Mouse (Mus musculus) CH12.LX (cell line): Measurements from ENCODE around the gene Maats1. TPM values are rescaled to one million over a fixed set of nuclear protein-coding genes. Genes with fewer than 3 reads are reported as not detected.

Experiments
- DNase-seq: peaks from one replicate; pipeline ENCODE4 v3.0.0-alpha.2; 2013; ENCODE audit errors: extremely low read depth
- H3K27ac ChIP-seq: 2 replicates; pipeline ENCODE4 v1.5.1; 2012; ENCODE audit warnings: low read depth, mild to moderate bottlenecking, control low read depth, moderate library complexity; ENCODE audit not compliant: insufficient read depth
- H3K27me3 ChIP-seq: replicated peaks from 2 replicates; pipeline ENCODE3; 2012; ENCODE audit warnings: inconsistent platforms
- H3K36me3 ChIP-seq, 2 experiments: replicated peaks in 1 of 2; 2 replicates each; pipeline versions ENCODE3 to v1.6.1; 2012; ENCODE audit warnings: inconsistent platforms in 1 of 2, low read length in 1 of 2, mild to moderate bottlenecking in 1 of 2, mixed read lengths in 1 of 2, moderate library complexity in 1 of 2; ENCODE audit not compliant: control insufficient read depth in 1 of 2, insufficient read depth in 1 of 2
- H3K4me1 ChIP-seq, 2 experiments: 2 replicates each; pipeline ENCODE4 v1.6.1; 2012; ENCODE audit warnings: inconsistent platforms in 1 of 2, moderate library complexity in 1 of 2; ENCODE audit not compliant: insufficient read depth in 2 of 2, control insufficient read depth in 1 of 2
- H3K4me2 ChIP-seq: 2 replicates; pipeline ENCODE4 v1.6.1; 2012; ENCODE audit warnings: low read depth, mild to moderate bottlenecking, control low read depth; ENCODE audit not compliant: poor library complexity, insufficient read depth, severe bottlenecking
- H3K4me3 ChIP-seq, 3 experiments: fragments of 150-350 bp in 1 of 3; sonication (generic) in 1 of 3; replicated peaks in 1 of 3; 2 replicates each; pipeline versions ENCODE3 to v1.5.1; 2011 to 2012; ENCODE audit warnings: low read depth in 2 of 3, low read length in 2 of 3, mild to moderate bottlenecking in 2 of 3, moderate library complexity in 2 of 3, control low read depth in 1 of 3, improper control_type of control experiment in 1 of 3, inconsistent platforms in 1 of 3, mixed read lengths in 1 of 3; ENCODE audit not compliant: poor library complexity in 1 of 3
- H3K79me2 ChIP-seq: replicated peaks from 2 replicates; pipeline ENCODE4 v1.6.1; 2012; ENCODE audit warnings: mild to moderate bottlenecking, moderate library complexity; ENCODE audit not compliant: control insufficient read depth, poor library complexity, insufficient read depth, severe bottlenecking; ENCODE audit errors: extremely low read depth
- H3K9ac ChIP-seq: 2 replicates; pipeline ENCODE4 v1.6.1; 2012; ENCODE audit warnings: low read depth, mild to moderate bottlenecking, control low read depth, moderate library complexity; ENCODE audit not compliant: insufficient read depth
- H3K9me3 ChIP-seq: replicated peaks from 2 replicates; pipeline ENCODE3; 2012; ENCODE audit warnings: low read length, inconsistent platforms, mixed read lengths
- BHLHE40 ChIP-seq: IDR thresholded peaks from 2 replicates; pipeline ENCODE4 v1.6.1; 2011; ENCODE audit warnings: mild to moderate bottlenecking, low read depth, low read length, improper control_type of control experiment
- CHD2 ChIP-seq: IDR thresholded peaks from 2 replicates; pipeline ENCODE4 v1.6.1; 2011; ENCODE audit warnings: low read length, improper control_type of control experiment
- CTCF ChIP-seq, 2 experiments: IDR thresholded peaks in 1 of 2; conservative IDR thresholded peaks in 1 of 2; 2 replicates each; pipeline ENCODE4 v1.5.1; 2011 to 2012; ENCODE audit warnings: low read depth in 2 of 2, low read length in 2 of 2, improper control_type of control experiment in 1 of 2, inconsistent platforms in 1 of 2, mild to moderate bottlenecking in 1 of 2, moderate library complexity in 1 of 2
- E2F4 ChIP-seq: IDR thresholded peaks from 2 replicates; pipeline ENCODE4 v1.6.1; 2011; ENCODE audit warnings: low read depth, low read length, improper control_type of control experiment; ENCODE audit not compliant: insufficient replicate concordance
- EP300 ChIP-seq: IDR thresholded peaks from 2 replicates; pipeline ENCODE4 v1.6.1; 2011; ENCODE audit warnings: low read length, improper control_type of control experiment
- ETS1 ChIP-seq: conservative IDR thresholded peaks from 2 replicates; pipeline ENCODE4 v1.6.1; 2012; ENCODE audit warnings: low read depth, mild to moderate bottlenecking, inconsistent platforms, low read length, improper control_type of control experiment, moderate library complexity
- GABPA ChIP-seq: IDR thresholded peaks from 2 replicates; pipeline ENCODE4 v1.6.1; 2012; ENCODE audit warnings: low read depth, low read length, improper control_type of control experiment, inconsistent platforms; ENCODE audit not compliant: insufficient replicate concordance
- IRF4 ChIP-seq: IDR thresholded peaks from 2 replicates; pipeline ENCODE4 v1.6.1; 2014; ENCODE audit warnings: low read depth, mild to moderate bottlenecking, inconsistent platforms, low read length, improper control_type of control experiment
- JUN ChIP-seq: IDR thresholded peaks from 2 replicates; pipeline ENCODE4 v1.6.1; 2011; ENCODE audit warnings: low read depth, mild to moderate bottlenecking, low read length, improper control_type of control experiment, moderate library complexity; ENCODE audit not compliant: insufficient read depth
- MAFK ChIP-seq: IDR thresholded peaks from 2 replicates; pipeline ENCODE4 v1.6.1; 2011; ENCODE audit warnings: low read length, improper control_type of control experiment; ENCODE audit not compliant: insufficient replicate concordance
- MAZ ChIP-seq: IDR thresholded peaks from 2 replicates; pipeline ENCODE4 v1.6.1; 2012; ENCODE audit warnings: low read depth, mild to moderate bottlenecking, inconsistent platforms, low read length, improper control_type of control experiment, moderate library complexity
- MEF2A ChIP-seq: IDR thresholded peaks from 2 replicates; pipeline ENCODE4 v1.6.1; 2014; ENCODE audit warnings: low read depth, mild to moderate bottlenecking, inconsistent platforms, low read length, improper control_type of control experiment, borderline replicate concordance
- MXI1 ChIP-seq: IDR thresholded peaks from 2 replicates; pipeline ENCODE4 v1.6.1; 2011; ENCODE audit warnings: mild to moderate bottlenecking, low read depth, low read length, improper control_type of control experiment
- MYC ChIP-seq: IDR thresholded peaks from 2 replicates; pipeline ENCODE4 v1.6.1; 2011; ENCODE audit warnings: low read depth, mild to moderate bottlenecking, improper control_type of control experiment, low read length
- NELFE ChIP-seq: IDR thresholded peaks from 2 replicates; pipeline ENCODE4 v1.6.1; 2011; ENCODE audit warnings: low read depth, low read length, improper control_type of control experiment
- NRF1 ChIP-seq: IDR thresholded peaks from 2 replicates; pipeline ENCODE4 v1.6.1; 2014; ENCODE audit warnings: low read depth, mild to moderate bottlenecking, inconsistent platforms, low read length, improper control_type of control experiment, moderate library complexity
- POLR2A ChIP-seq: IDR thresholded peaks from 2 replicates; pipeline ENCODE4 v1.6.1; 2011; ENCODE audit warnings: low read depth, mild to moderate bottlenecking, improper control_type of control experiment, low read length
- POLR2AphosphoS2 ChIP-seq: IDR thresholded peaks from 2 replicates; pipeline ENCODE4 v1.6.1; 2011; ENCODE audit warnings: low read depth, low read length, improper control_type of control experiment
- RAD21 ChIP-seq: IDR thresholded peaks from 2 replicates; pipeline ENCODE4 v1.6.1; 2011; ENCODE audit warnings: low read depth, mild to moderate bottlenecking, low read length, improper control_type of control experiment, moderate library complexity
- RCOR1 ChIP-seq: conservative IDR thresholded peaks from 2 replicates; pipeline ENCODE4 v1.6.1; 2012; ENCODE audit warnings: low read depth, mild to moderate bottlenecking, inconsistent platforms, low read length, improper control_type of control experiment
- SIN3A ChIP-seq: IDR thresholded peaks from 2 replicates; pipeline ENCODE4 v1.6.1; 2012; ENCODE audit warnings: low read length, improper control_type of control experiment, inconsistent platforms
- TCF12 ChIP-seq: IDR thresholded peaks from 2 replicates; pipeline ENCODE4 v1.6.1; 2014; ENCODE audit warnings: low read depth, mild to moderate bottlenecking, inconsistent platforms, low read length, improper control_type of control experiment
- USF1 ChIP-seq: IDR thresholded peaks from 2 replicates; pipeline ENCODE4 v1.6.1; 2014; ENCODE audit warnings: low read depth, mild to moderate bottlenecking, inconsistent platforms, low read length, improper control_type of control experiment
- USF2 ChIP-seq: conservative IDR thresholded peaks from 2 replicates; pipeline ENCODE4 v1.6.1; 2011; ENCODE audit warnings: low read depth, low read length, improper control_type of control experiment
- ZC3H11A ChIP-seq: IDR thresholded peaks from 2 replicates; pipeline ENCODE4 v1.6.1; 2012; ENCODE audit warnings: low read depth, mild to moderate bottlenecking, inconsistent platforms, low read length, improper control_type of control experiment
- ZMIZ1 ChIP-seq: IDR thresholded peaks from 2 replicates; pipeline ENCODE4 v1.6.1; 2012; ENCODE audit warnings: low read depth, mild to moderate bottlenecking, inconsistent platforms, low read length, improper control_type of control experiment
- dilution Hi-C: fragments of 300-500 bp; cut with MboI; formaldehyde crosslinking; loops from 2 replicates; pipeline ENCODE4 v1.14.3; 2020; ENCODE audit warnings: low sequenced_read_pairs; ENCODE audit not compliant: extremely low pct_unique_long_range_greater_than_20kb, extremely low pct_ligation_motif_present
- in situ Hi-C: fragments of 300-500 bp; cut with MboI; formaldehyde crosslinking; loops from 3 replicates; pipeline ENCODE4 v1.14.3; 2019; ENCODE audit warnings: low sequenced_read_pairs, low pct_ligation_motif_present, low pct_unique_long_range_greater_than_20kb, mixed read lengths
- polyA plus RNA-seq: library from polyadenylated mRNA; unstranded; fragments of >175 nt; gene quantifications from 2 replicates; pipeline ENCODE4 v1.2.1, GENCODE M21; 2012; ENCODE audit warnings: low read depth; ENCODE audit not compliant: insufficient read length
- total RNA-seq, 2 experiments: library from RNA; depleted of rRNA; stranded (reverse); fragments of 300-350 nt in 1 of 2; fragments of >200 nt in 1 of 2; gene quantifications; 2 replicates each; pipeline ENCODE4 v1.2.3; 2012 to 2014

Gene Maats1
- total and polyA plus RNA-seq, 3 experiments, result 1.9 to 3.9 (median 2.0) TPM

GRCm38 (mm10) chr16:38388757-38389156 lies 46.8 kb upstream of the Maats1 start:
- Histone ChIP-seq H3K9ac (peak overlapping the region; percentile 25), H3K4me3 (no peak overlapping the region), H3K27ac (peak overlapping the region; percentile 93), H3K79me2 (0 out of 2 replicates have a peak, but pooled peaks cover 2% of the 10 kb centered on the region), H3K4me2 (peak overlapping the region; percentile 9)
- DNase-seq, result no peak
- in situ Hi-C loops, result no loop called here
- no peak for TF ChIP-seq E2F4
- no peak; the same call in 1 of the 2 replicates for TF ChIP-seq ETS1
- peak; percentile 43; the same call in 1 of the 2 replicates for TF ChIP-seq EP300
- TF ChIP-seq USF2, result no peak
- no peak; the same call in 1 of the 2 replicates for TF ChIP-seq BHLHE40
- TF ChIP-seq GABPA, result no peak
- no peak for TF ChIP-seq RAD21
- no peak for TF ChIP-seq MYC
- TF ChIP-seq MAFK, result no peak
- TF ChIP-seq IRF4, result no peak; the same call in none of the 2 replicates
- TF ChIP-seq MXI1, result 0 out of 2 replicates have a peak, but pooled peaks have one; percentile 55
- no peak for TF ChIP-seq ZMIZ1
- TF ChIP-seq POLR2A, result 0 out of 2 replicates have a peak, but pooled peaks have one; percentile 27
- TF ChIP-seq POLR2AphosphoS2, result no peak
- peak; percentile 39; the same call in 1 of the 2 replicates for TF ChIP-seq MEF2A
- no peak for TF ChIP-seq RCOR1
- peak; percentile 64; the same call in 1 of the 2 replicates for TF ChIP-seq SIN3A
- TF ChIP-seq JUN, result no peak
- peak; percentile 31; the same call in 1 of the 2 replicates for TF ChIP-seq TCF12
- TF ChIP-seq NELFE, result no peak
- no peak for TF ChIP-seq ZC3H11A
- TF ChIP-seq CTCF (conservative IDR thresholded peaks at IDR 0.05 in 1 of 2, IDR thresholded peaks at IDR 0.05 in 1 of 2; ENCODE audit: low read depth in 2 of 2, low read length in 2 of 2), result no peak
- TF ChIP-seq MAZ, result no peak
- no peak for TF ChIP-seq USF1
- TF ChIP-seq CHD2, result no peak
- no peak for TF ChIP-seq NRF1
- TF ChIP-seq, all 38 proteins: peak for 6
- Histone ChIP-seq H3K9me3 (no peaks in the 10 kb centered on the region), H3K4me1 (peaks cover 41 to 69% of the 10 kb centered on the region in 2 experiments), H3K27me3 (no peaks in the 10 kb centered on the region), H3K36me3 (no peaks in the 10 kb centered on the region)
- dilution Hi-C loops, result no loop called here
